Mouse (Mus musculus): Measurements from ENCODE around the gene Vmn1r172. TPM values are rescaled to one million over a fixed set of nuclear protein-coding genes. Genes with fewer than 3 reads are reported as not detected.

The Vmn1r172 gene
- not detected in 2 replicates for polyA plus RNA-seq (2012; rRNA removed)

GRCm38 (mm10) chr7:23658016-23658415 lies at the start of gene Vmn1r172:
Gene Vmn1r172 (plus strand): TSS chr7:23658316.

GRCm38 (mm10) chr7:23630422-23630821 lies 27.7 kb upstream of the Vmn1r172 start, which contains the start of gene Vmn1r171:
Gene Vmn1r171 (plus strand): TSS chr7:23630722.

GRCm38 (mm10) chr7:23700403-23700802 lies 42.3 kb downstream of the Vmn1r172 start, which contains the start of gene Vmn1r173:
Gene Vmn1r173 (plus strand): TSS chr7:23700703.

Other genes starting within 250 kb of the Vmn1r172 start
- not detected in 2 replicates for gene Vmn1r167, start 151.1 kb upstream of the Vmn1r172 start, polyA plus RNA-seq (2012; rRNA removed)
- gene Vmn1r168, start 118.6 kb upstream of the Vmn1r172 start, polyA plus RNA-seq (2012; rRNA removed): not detected in 2 replicates
- gene Vmn1r169, start 82.8 kb upstream of the Vmn1r172 start, polyA plus RNA-seq (2012; rRNA removed): not detected in 2 replicates
- not detected in 2 replicates for gene Vmn1r170, start 52.1 kb upstream of the Vmn1r172 start, polyA plus RNA-seq (2012; rRNA removed)
- not detected in 2 replicates for gene Vmn1r171, start 27.6 kb upstream of the Vmn1r172 start, polyA plus RNA-seq (2012; rRNA removed)
- not detected in 2 replicates for gene Vmn1r173, start 42.4 kb downstream of the Vmn1r172 start, polyA plus RNA-seq (2012; rRNA removed)
- not detected in 2 replicates for gene Vmn1r174, start 94.0 kb downstream of the Vmn1r172 start, polyA plus RNA-seq (2012; rRNA removed)
- not detected in 2 replicates for gene Vmn1r175, start 152.3 kb downstream of the Vmn1r172 start, polyA plus RNA-seq (2012; rRNA removed)
- gene Vmn1r176, start 179.1 kb downstream of the Vmn1r172 start, polyA plus RNA-seq (2012; rRNA removed): not detected in 2 replicates
- not detected in 2 replicates for gene Vmn1r177, start 208.1 kb downstream of the Vmn1r172 start, polyA plus RNA-seq (2012; rRNA removed)
- gene Vmn1r178, start 233.7 kb downstream of the Vmn1r172 start, polyA plus RNA-seq (2012; rRNA removed): not detected in 2 replicates